Mouse (Mus musculus) hindbrain, embryonic 15.5 days (tissue): ENCODE results near the gene Ap4m1. TPM values are rescaled to one million over a fixed set of nuclear protein-coding genes. Genes with fewer than 3 reads are reported as not detected.

Experiments
- ATAC-seq: fragments of 200-750 bp; cut with Nextera tagmentation; 2 replicates; pipeline ENCODE4 v1.8.0; 2017; ENCODE audit warnings: low read depth, moderate number of reproducible peaks, moderate TSS enrichment; ENCODE audit not compliant: low FRiP score
- H3K27ac ChIP-seq: fragments of 300-500 bp; sonication (generic); replicated peaks from 2 replicates; pipeline ENCODE4 v1.5.1; 2015; ENCODE audit warnings: mild to moderate bottlenecking, inconsistent platforms
- H3K27me3 ChIP-seq: fragments of 300-500 bp; sonication (generic); 2 replicates; pipeline ENCODE4 v1.6.1; 2015; ENCODE audit warnings: control low read depth, inconsistent platforms
- H3K36me3 ChIP-seq: fragments of 300-500 bp; sonication (generic); 2 replicates; pipeline ENCODE4 v1.6.1; 2015; ENCODE audit warnings: control low read depth, inconsistent platforms
- H3K4me1 ChIP-seq: fragments of 300-500 bp; sonication (generic); replicated peaks from 2 replicates; pipeline ENCODE4 v1.6.1; 2015; ENCODE audit warnings: control low read depth, inconsistent platforms
- H3K4me2 ChIP-seq: fragments of 300-500 bp; sonication (generic); 2 replicates; pipeline ENCODE4 v1.6.1; 2015; ENCODE audit warnings: moderate library complexity, mild to moderate bottlenecking, inconsistent platforms
- H3K4me3 ChIP-seq: fragments of 300-500 bp; sonication (generic); 2 replicates; pipeline ENCODE4 v1.5.1; 2015; ENCODE audit warnings: mild to moderate bottlenecking, inconsistent platforms
- H3K9ac ChIP-seq: fragments of 300-500 bp; sonication (generic); 2 replicates; pipeline ENCODE4 v1.6.1; 2015; ENCODE audit warnings: inconsistent platforms
- H3K9me3 ChIP-seq: fragments of 300-500 bp; sonication (generic); 2 replicates; pipeline ENCODE4 v1.6.1; 2016; ENCODE audit warnings: control low read depth, inconsistent platforms
- WGBS: fragments of 180-500 bp; shearing (Covaris S2); methylation state at CpG from one replicate; pipeline ENCODE4 v1.1.7; 2015; 5-methylcytosine and 5-hydroxymethylcytosine counted together
- polyA plus RNA-seq: library from polyadenylated mRNA; unstranded; fragments of >200 nt; fragmentation: Nextera tagmentation; extraction: Ambion mirVana; gene quantifications from 2 replicates; pipeline ENCODE4 v1.2.1, GENCODE M21; 2015

Ap4m1 gene
- polyA plus RNA-seq: 24.7 and 26.2 TPM in 2 replicates

DNA sequence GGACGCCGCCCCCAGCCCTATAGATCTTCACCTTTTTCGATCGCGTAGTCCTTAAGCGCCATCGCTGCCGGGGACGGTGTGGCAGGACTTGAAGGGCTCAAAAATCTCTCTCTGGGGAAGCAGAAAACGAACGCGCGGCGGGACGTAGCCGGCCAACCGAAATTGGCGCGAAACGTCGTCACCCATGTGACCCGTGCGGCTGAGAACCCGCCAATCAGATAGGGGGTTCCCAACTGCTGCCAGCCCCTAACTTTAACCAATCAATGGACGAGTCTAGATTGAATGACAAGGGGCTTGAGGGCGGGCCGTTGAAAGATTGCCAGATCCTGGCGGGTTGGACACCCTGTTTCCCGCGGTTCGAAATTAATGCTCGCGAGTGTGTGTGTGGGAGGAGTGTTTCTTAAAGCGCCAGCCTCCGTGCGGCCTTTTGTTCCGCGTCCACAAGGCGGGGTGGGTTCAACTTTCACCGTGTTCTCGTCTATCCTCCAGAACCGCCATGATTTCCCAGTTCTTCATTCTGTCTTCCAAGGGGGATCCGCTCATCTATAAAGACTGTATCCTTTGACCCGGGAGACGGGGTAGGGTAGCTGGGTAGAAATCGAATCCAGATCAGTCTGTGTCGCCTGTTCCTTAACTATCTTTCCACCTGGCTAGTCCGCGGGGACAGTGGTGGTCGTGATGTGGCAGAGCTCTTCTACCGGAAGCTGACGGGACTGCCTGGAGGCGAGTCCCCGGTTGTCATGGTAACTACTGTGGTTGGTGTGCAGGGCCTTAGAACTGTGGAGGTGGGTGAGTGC lies at the start of gene Ap4m1, which contains the start of gene Mcm7:
Gene Ap4m1 (plus strand): TSS at position 308 of the 797 bp plus-strand sequence.
Gene Mcm7 (minus strand): TSS at position 728 of the 797 bp plus-strand sequence.
- Histone ChIP-seq H3K4me2 (peak within 1 kb of the TSS; percentile 94), H3K9me3 (no peaks in the 10 kb centered on the region), H3K27me3 (no peaks in the 10 kb centered on the region), H3K27ac (peak within 1 kb of the TSS; percentile 92), H3K9ac (peak within 1 kb of the TSS; percentile 58), H3K36me3 (peaks cover 45% of the 10 kb centered on the region), H3K4me1 (peaks cover 33% of the 10 kb centered on the region), H3K4me3 (peak within 1 kb of the TSS; percentile 78)
- WGBS: under 1% methylated on average over 54 of the region's 54 CpGs
- ATAC-seq: peak; percentile 92

- H3K4me3 ChIP-seq: no peak overlapping the region
- no peak overlapping the region for H3K4me2 ChIP-seq
- no peak for ATAC-seq
- H3K27ac ChIP-seq: no peak overlapping the region
- H3K9me3 ChIP-seq: no peaks in the 10 kb centered on the region
- WGBS: 99% methylated on average over 5 of the region's 5 CpGs
- H3K27me3 ChIP-seq: no peaks in the 10 kb centered on the region
- H3K4me1 ChIP-seq: no peaks in the 10 kb centered on the region
- H3K9ac ChIP-seq: no peak overlapping the region
- H3K36me3 ChIP-seq: peaks cover 72% of the 10 kb centered on the region
Measured at GRCm38 (mm10) chr5:138132425-138133064, 39.3 kb upstream of the Ap4m1 start.

DNA sequence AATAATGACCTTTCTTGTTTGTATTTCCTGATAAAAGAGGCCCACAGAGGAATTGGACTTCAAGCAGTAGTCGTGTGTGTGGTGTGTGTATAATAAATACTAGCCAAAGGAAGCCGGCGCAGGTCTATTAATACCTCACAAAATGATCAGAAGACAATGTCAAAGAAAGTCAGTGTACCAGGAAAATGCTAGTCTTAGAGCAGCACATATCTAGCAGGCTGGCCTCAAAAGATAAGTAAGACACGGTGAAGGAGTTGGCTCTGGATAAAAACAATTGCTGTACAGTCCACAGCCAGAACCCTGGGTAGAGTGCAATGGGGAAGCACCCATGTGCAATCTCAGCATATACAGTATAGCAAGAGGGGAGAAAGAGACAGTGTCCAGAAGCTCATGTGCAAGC lies 34.5 kb upstream of the Ap4m1 start:
- Histone ChIP-seq H3K27me3 (no peaks in the 10 kb centered on the region), H3K9ac (no peak overlapping the region), H3K9me3 (no peaks in the 10 kb centered on the region), H3K4me1 (no peaks in the 10 kb centered on the region), H3K27ac (no peak overlapping the region), H3K4me2 (no peak overlapping the region), H3K4me3 (no peak overlapping the region), H3K36me3 (peaks cover 37% of the 10 kb centered on the region)
- 0 out of 2 replicates have a peak, but pooled peaks have one; percentile 8 for ATAC-seq
- 92% methylated on average over 4 of the region's 4 CpGs for WGBS

- H3K27ac ChIP-seq: no peak overlapping the region
- H3K27me3 ChIP-seq: no peaks in the 10 kb centered on the region
- H3K4me1 ChIP-seq: no peaks in the 10 kb centered on the region
- peak; percentile 69; the same call in 1 of the 2 replicates for ATAC-seq
- no peak overlapping the region for H3K4me2 ChIP-seq
- no peak overlapping the region for H3K9ac ChIP-seq
- H3K4me3 ChIP-seq: no peak overlapping the region
- peaks cover 34% of the 10 kb centered on the region for H3K36me3 ChIP-seq
- no peaks in the 10 kb centered on the region for H3K9me3 ChIP-seq
- WGBS: 61% methylated on average over 8 of the region's 8 CpGs
Measured at GRCm38 (mm10) chr5:138137935-138138549, 33.8 kb upstream of the Ap4m1 start.

GRCm38 (mm10) chr5:138138585-138138984 lies 33.2 kb upstream of the Ap4m1 start:
- Histone ChIP-seq H3K27ac (no peak overlapping the region), H3K27me3 (no peaks in the 10 kb centered on the region), H3K36me3 (peaks cover 34% of the 10 kb centered on the region), H3K9me3 (no peaks in the 10 kb centered on the region), H3K4me1 (no peaks in the 10 kb centered on the region), H3K4me3 (no peak overlapping the region), H3K4me2 (no peak overlapping the region), H3K9ac (no peak overlapping the region)
- 90% methylated on average over 4 of the region's 4 CpGs for WGBS
- no peak for ATAC-seq

DNA sequence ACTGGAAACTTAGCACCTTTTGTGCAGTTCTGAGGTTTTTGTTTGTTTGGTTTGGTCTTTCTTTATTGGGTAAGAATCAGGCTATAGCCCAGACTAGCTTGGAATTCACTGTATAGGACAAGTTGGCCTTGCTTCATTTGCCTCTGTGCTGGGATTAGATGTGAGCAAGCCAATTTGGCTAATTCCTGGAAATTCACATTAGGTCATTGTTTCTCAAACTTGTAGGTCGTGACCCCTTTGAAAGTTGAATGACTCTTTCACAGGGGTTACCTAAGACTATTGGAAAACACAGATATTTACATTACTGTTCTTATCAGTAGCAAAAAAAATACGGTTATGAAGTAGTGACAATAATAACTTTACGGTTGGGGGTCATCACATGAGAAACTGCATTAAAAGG lies 17.4 kb upstream of the Ap4m1 start:
- peak overlapping the region; percentile 87; the same call in 1 of the 2 replicates for H3K9ac ChIP-seq
- H3K27ac ChIP-seq: peak overlapping the region; percentile 95
- peaks cover 13% of the 10 kb centered on the region for H3K4me1 ChIP-seq
- no peak for ATAC-seq
- no peaks in the 10 kb centered on the region for H3K27me3 ChIP-seq
- peaks cover 27% of the 10 kb centered on the region for H3K36me3 ChIP-seq
- no peaks in the 10 kb centered on the region for H3K9me3 ChIP-seq
- peak overlapping the region; percentile 84 for H3K4me3 ChIP-seq
- 92% methylated on average over 3 of the region's 3 CpGs for WGBS
- H3K4me2 ChIP-seq: peak overlapping the region; percentile 71

- no peaks in the 10 kb centered on the region for H3K9me3 ChIP-seq
- H3K9ac ChIP-seq: peak within 1 kb of the TSS; percentile 87
- peak within 1 kb of the TSS; percentile 84 for H3K4me3 ChIP-seq
- peak within 1 kb of the TSS; percentile 71 for H3K4me2 ChIP-seq
- H3K4me1 ChIP-seq: peaks cover 17% of the 10 kb centered on the region
- H3K27ac ChIP-seq: peak within 1 kb of the TSS; percentile 95
- WGBS: under 1% methylated on average over 31 of the region's 31 CpGs
- H3K36me3 ChIP-seq: peaks cover 22% of the 10 kb centered on the region
- H3K27me3 ChIP-seq: no peaks in the 10 kb centered on the region
- peak; percentile 98 for ATAC-seq
Measured at GRCm38 (mm10) chr5:138155443-138155976, 16.3 kb upstream of the Ap4m1 start, which contains the start of gene Zfp113. Gene Zfp113, minus strand, starts transcription at chr5:138155744.

DNA sequence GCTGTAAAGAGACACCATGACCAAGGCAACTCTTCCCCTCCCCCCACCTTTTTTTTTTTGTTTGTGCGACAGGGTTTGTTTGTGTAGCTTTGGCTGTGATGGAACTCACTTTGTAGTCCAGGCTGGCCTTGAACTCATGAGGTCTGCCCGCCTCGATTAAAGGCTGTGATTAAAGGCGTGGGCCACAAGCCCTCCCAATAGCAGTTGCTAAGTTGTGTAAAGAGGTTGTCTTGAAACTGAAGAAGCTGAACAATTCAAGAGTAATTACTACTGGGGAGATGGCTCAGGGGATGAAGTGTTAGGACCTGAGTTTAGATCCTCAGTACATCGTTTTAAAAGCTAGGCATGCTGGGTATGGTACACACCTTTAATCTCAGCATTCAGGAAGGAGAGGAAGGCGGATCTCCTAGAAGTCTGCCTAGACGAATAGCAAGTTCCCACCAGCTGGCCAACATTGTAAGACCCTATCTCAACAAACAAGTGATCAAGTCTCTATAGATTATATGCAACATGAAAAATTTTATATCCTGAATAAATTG lies 11.5 kb upstream of the Ap4m1 start:
- Histone ChIP-seq H3K36me3 (peaks cover 32% of the 10 kb centered on the region), H3K4me2 (peak overlapping the region; percentile 81), H3K4me1 (peaks cover 20% of the 10 kb centered on the region), H3K27me3 (no peaks in the 10 kb centered on the region), H3K4me3 (peak overlapping the region; percentile 86), H3K9ac (peak overlapping the region; percentile 83), H3K27ac (peak overlapping the region; percentile 78), H3K9me3 (no peaks in the 10 kb centered on the region)
- 72% methylated on average over 7 of the region's 7 CpGs for WGBS
- no peak for ATAC-seq

- H3K27me3 ChIP-seq: no peaks in the 10 kb centered on the region
- peak within 1 kb of the TSS; percentile 86 for H3K4me3 ChIP-seq
- peak; percentile 95 for ATAC-seq
- H3K27ac ChIP-seq: peak within 1 kb of the TSS; percentile 78
- peak within 1 kb of the TSS; percentile 81 for H3K4me2 ChIP-seq
- peak within 1 kb of the TSS; percentile 83 for H3K9ac ChIP-seq
- H3K9me3 ChIP-seq: no peaks in the 10 kb centered on the region
- peaks cover 20% of the 10 kb centered on the region for H3K4me1 ChIP-seq
- H3K36me3 ChIP-seq: peaks cover 40% of the 10 kb centered on the region
- whole genome bisulfite sequencing: 1% methylated on average over 42 of the region's 42 CpGs
Measured at GRCm38 (mm10) chr5:138160842-138161665, 10.7 kb upstream of the Ap4m1 start, which contains the start of gene Cops6. Gene Cops6, plus strand, starts transcription at chr5:138161071.

- H3K27ac ChIP-seq: no peak overlapping the region
- H3K4me3 ChIP-seq: no peak overlapping the region
- no peak overlapping the region for H3K4me2 ChIP-seq
- no peaks in the 10 kb centered on the region for H3K9me3 ChIP-seq
- H3K36me3 ChIP-seq: peaks cover 59% of the 10 kb centered on the region
- ATAC-seq: no peak
- H3K4me1 ChIP-seq: peaks cover 20% of the 10 kb centered on the region
- WGBS: 80% methylated on average over 6 of the region's 6 CpGs
- no peak overlapping the region for H3K9ac ChIP-seq
- no peaks in the 10 kb centered on the region for H3K27me3 ChIP-seq
Measured at GRCm38 (mm10) chr5:138163046-138163445, 8.8 kb upstream of the Ap4m1 start.

DNA sequence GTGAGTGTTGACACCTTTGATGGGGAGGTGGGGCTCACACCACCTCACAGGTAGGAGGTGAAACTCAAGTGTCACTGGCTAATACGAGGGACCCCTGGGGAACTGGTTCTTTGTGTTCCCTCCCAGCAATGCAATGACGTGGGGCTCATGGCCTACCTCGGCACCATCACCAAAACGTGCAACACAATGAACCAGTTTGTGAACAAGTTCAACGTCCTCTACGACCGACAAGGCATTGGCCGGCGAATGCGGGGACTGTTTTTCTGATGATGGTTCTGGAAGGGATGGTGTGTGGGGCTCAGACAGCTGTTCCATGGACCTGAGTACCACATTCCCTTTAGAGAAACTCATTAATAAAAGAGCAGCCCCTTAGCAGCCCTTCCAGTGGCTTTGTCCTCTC lies 8.2 kb upstream of the Ap4m1 start:
- Histone ChIP-seq H3K27ac (no peak overlapping the region), H3K4me1 (peaks cover 21% of the 10 kb centered on the region), H3K9ac (no peak overlapping the region), H3K9me3 (no peaks in the 10 kb centered on the region), H3K4me3 (no peak overlapping the region), H3K36me3 (peaks cover 65% of the 10 kb centered on the region), H3K4me2 (no peak overlapping the region), H3K27me3 (no peaks in the 10 kb centered on the region)
- WGBS: 69% methylated on average over 10 of the region's 10 CpGs
- no peak for ATAC-seq
